In genomic region chr15:92864106-92864505, GRCm38 (mm10) we compare ENCODE assay signal across 21 mouse cellular contexts.
DNase-seq lines count a peak whose midpoint lies in the region; ATAC-seq and TF ChIP-seq lines count a peak whose summit lies in the region.
"Had no signal": no experiment of that assay in that cellular context is flagged by ENCODE, and none has a peak within 500 bp of the region (broad histone marks: within the 10 kb centered on the region; RNA-seq: fewer than 3 reads in every experiment).

No protein-coding gene starts in this region.

- no peaks in the 10 kb centered on the region for H3K4me1 ChIP-seq in heart, postnatal 0 days (ENCODE audit: control insufficient read depth, insufficient read depth)
- H3K4me1 ChIP-seq: hindbrain, embryonic 13.5 days; kidney, embryonic 15.5 days; liver, embryonic 12.5 days had no signal

- TF ChIP-seq EP300 in heart, postnatal 0 days (IDR thresholded peaks at IDR 0.05; ENCODE audit: low read depth), result no peak

- TF ChIP-seq CTCF in heart, postnatal 0 days (IDR thresholded peaks at IDR 0.05; ENCODE audit: low read depth), result 0 out of 2 replicates have a peak, but pooled peaks have one; percentile 9

- H3K4me2 ChIP-seq in heart, postnatal 0 days (ENCODE audit: low read depth, low read length), result no peak overlapping the region
- H3K4me2 ChIP-seq: hindbrain, embryonic 13.5 days; kidney, embryonic 15.5 days; liver, embryonic 12.5 days had no signal

- 75% methylated on average over 5 of the region's 5 CpGs for WGBS in heart, postnatal 0 days

- ATAC-seq in cerebellum, adult (ENCODE audit: insufficient number of reproducible peaks, low FRiP score, low TSS enrichment), result 0 out of 2 replicates have a peak, but pooled peaks have one; percentile 15
- no peak for ATAC-seq in heart, postnatal 0 days (ENCODE audit: insufficient read depth, low read depth)
- ATAC-seq: liver, embryonic 12.5 days had no signal

- no peaks in the 10 kb centered on the region for H3K27me3 ChIP-seq in heart, postnatal 0 days (ENCODE audit: control insufficient read depth, insufficient read depth, low read length)
- H3K27me3 ChIP-seq: hindbrain, embryonic 13.5 days; kidney, embryonic 15.5 days; liver, embryonic 12.5 days had no signal

- H3K4me3 ChIP-seq in heart, postnatal 0 days (ENCODE audit: low read depth, low read length), result no peak overlapping the region
- H3K4me3 ChIP-seq: hindbrain, embryonic 13.5 days; kidney, embryonic 15.5 days; liver, embryonic 12.5 days had no signal

- H3K27ac ChIP-seq in heart, postnatal 0 days (ENCODE audit: low read depth), result no peak overlapping the region
- H3K27ac ChIP-seq: hindbrain, embryonic 13.5 days; kidney, embryonic 15.5 days; liver, embryonic 12.5 days had no signal

- no peaks in the 10 kb centered on the region for H3K9me3 ChIP-seq in heart, postnatal 0 days (replicated peaks; ENCODE audit: control insufficient read depth, low read length)
- H3K9me3 ChIP-seq: hindbrain, embryonic 13.5 days; kidney, embryonic 15.5 days; liver, embryonic 12.5 days had no signal

- no peak for DNase-seq in cerebellum, postnatal 14 days
- no peak for DNase-seq in heart, postnatal 0 days (ENCODE audit: low spot score)
- no peak for DNase-seq in heart, postnatal 10 days
- DNase-seq in retina, embryonic 14.5 days (ENCODE audit: low spot score), result peak; percentile 8
- no peak for DNase-seq in retina, postnatal 1 day
- no peak for DNase-seq in urinary bladder, postnatal 4 days (ENCODE audit: low spot score in 2 of 2)
- DNase-seq in testis, postnatal 10 days (ENCODE audit: low spot score), result no peak
- DNase-seq: adrenal gland, postnatal 36 days; cerebellum, adult 8-10 months; embryo, embryonic 11 days; gastrocnemius, postnatal 25 days; kidney, postnatal 4 days; lung, adult 2 months; lung, postnatal 4 days; right cerebral cortex, adult 18-20 months; thymus, postnatal 25 days had no signal

- intact Hi-C loops in heart, postnatal 10 days (cut with DNase I), result no loop called here

- no peak overlapping the region for H3K9ac ChIP-seq in heart, postnatal 0 days (replicated peaks; ENCODE audit: low read depth, low read length)
- H3K9ac ChIP-seq: hindbrain, embryonic 13.5 days; kidney, embryonic 15.5 days; liver, embryonic 12.5 days had no signal

- no peaks in the 10 kb centered on the region for H3K36me3 ChIP-seq in heart, postnatal 0 days (replicated peaks; ENCODE audit: control insufficient read depth, insufficient read depth, low read length)
- H3K36me3 ChIP-seq: G1E; hindbrain, embryonic 13.5 days; kidney, embryonic 15.5 days; liver, embryonic 12.5 days had no signal
